Mouse (Mus musculus): ENCODE results near the gene Slc2a3. TPM values are rescaled to one million over a fixed set of nuclear protein-coding genes. Genes with fewer than 3 reads are reported as not detected.

The Slc2a3 gene
- polyA plus RNA-seq, 1 experiment from 2014 or later = 9.3 TPM

- no peak overlapping the region for H3K9ac ChIP-seq
- no peaks in the 10 kb centered on the region for H3K36me3 ChIP-seq (ENCODE audit: poor library complexity, severe bottlenecking)
- H3K9me3 ChIP-seq (replicated peaks) = no peaks in the 10 kb centered on the region
- no peak overlapping the region for H3K27ac ChIP-seq
- H3K27me3 ChIP-seq = no peaks in the 10 kb centered on the region
- no peak for ATAC-seq
- 89% methylated on average over 5 of the region's 5 CpGs for WGBS
- no peak overlapping the region for H3K4me3 ChIP-seq
- H3K4me1 ChIP-seq = no peaks in the 10 kb centered on the region
- H3K4me2 ChIP-seq = no peak overlapping the region
Measured at GRCm38 (mm10) chr6:122690082-122690481, 111.4 kb downstream of the Slc2a3 start.

DNA sequence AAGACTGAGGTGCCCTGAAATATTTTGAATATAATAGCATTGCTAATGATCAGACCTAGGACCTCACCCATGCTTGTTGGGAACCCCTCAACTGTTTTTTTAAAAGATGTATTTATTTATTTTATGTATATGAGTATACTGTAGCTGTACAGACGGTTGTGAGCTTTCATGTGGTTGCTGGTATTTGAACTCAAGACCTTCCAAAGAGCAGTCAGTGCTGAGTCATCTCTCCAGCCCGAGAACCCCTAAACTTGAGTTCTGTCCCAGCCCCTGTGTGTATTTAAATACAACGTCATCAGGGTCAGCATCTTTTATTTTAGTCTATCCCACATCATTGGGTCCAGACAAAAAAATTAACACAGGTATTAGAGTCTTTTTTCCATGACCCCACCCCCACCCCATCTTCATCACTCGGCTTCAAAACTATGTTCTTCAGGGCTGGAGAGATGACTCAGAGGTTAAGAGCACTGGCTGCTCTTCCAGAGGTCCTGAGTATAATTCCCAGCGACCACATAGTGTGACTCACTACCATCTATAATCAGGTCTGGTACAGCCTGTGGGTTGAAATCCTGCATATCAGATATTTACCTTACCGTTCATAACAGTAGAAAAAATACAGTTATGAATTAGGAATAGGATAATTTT, 111.9 kb downstream of the Slc2a3 start:
- no peak overlapping the region for H3K4me3 ChIP-seq
- no peaks in the 10 kb centered on the region for H3K36me3 ChIP-seq (ENCODE audit: poor library complexity, severe bottlenecking)
- no peak for ATAC-seq
- H3K9me3 ChIP-seq (replicated peaks) = no peaks in the 10 kb centered on the region
- H3K4me2 ChIP-seq = no peak overlapping the region
- no peak overlapping the region for H3K27ac ChIP-seq
- no peaks in the 10 kb centered on the region for H3K4me1 ChIP-seq
- H3K9ac ChIP-seq = no peak overlapping the region
- 85% methylated on average over 6 of the region's 6 CpGs for WGBS
- no peaks in the 10 kb centered on the region for H3K27me3 ChIP-seq

- H3K9ac ChIP-seq = no peak overlapping the region
- no peaks in the 10 kb centered on the region for H3K4me1 ChIP-seq
- H3K27ac ChIP-seq = no peak overlapping the region
- H3K4me2 ChIP-seq = no peak overlapping the region
- H3K4me3 ChIP-seq = no peak overlapping the region
- H3K36me3 ChIP-seq (ENCODE audit: poor library complexity, severe bottlenecking) = no peaks in the 10 kb centered on the region
- ATAC-seq = no peak
- 91% methylated on average over 13 of the region's 13 CpGs for WGBS
- no peaks in the 10 kb centered on the region for H3K9me3 ChIP-seq (replicated peaks)
- no peaks in the 10 kb centered on the region for H3K27me3 ChIP-seq
Measured at GRCm38 (mm10) chr6:122686709-122687108, 114.7 kb downstream of the Slc2a3 start.

DNA sequence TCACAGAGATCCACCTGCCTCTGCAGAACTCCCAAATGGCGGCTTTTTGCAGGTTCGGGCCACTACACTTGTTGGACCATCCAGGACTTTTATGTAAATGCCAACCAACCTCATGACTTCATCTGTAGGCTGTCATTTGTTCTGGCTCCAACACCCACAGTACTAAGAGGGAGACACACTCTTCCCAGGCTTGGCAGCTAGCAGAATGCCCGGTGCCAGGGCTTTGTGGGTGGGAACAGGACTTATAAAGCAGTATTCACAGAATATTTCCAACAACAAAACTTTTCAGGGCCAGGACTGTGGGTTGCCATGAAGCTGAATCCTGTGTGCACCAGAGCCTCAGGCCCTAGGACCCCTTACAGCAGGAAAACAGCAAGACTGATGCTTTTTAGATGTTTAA, 118.8 kb downstream of the Slc2a3 start:
- no peak overlapping the region for H3K4me2 ChIP-seq
- no peaks in the 10 kb centered on the region for H3K36me3 ChIP-seq (ENCODE audit: poor library complexity, severe bottlenecking)
- H3K4me1 ChIP-seq = no peaks in the 10 kb centered on the region
- no peaks in the 10 kb centered on the region for H3K27me3 ChIP-seq
- no peak overlapping the region for H3K27ac ChIP-seq
- no peak overlapping the region for H3K4me3 ChIP-seq
- no peak for ATAC-seq
- WGBS = 77% methylated on average over 3 of the region's 3 CpGs
- H3K9ac ChIP-seq = no peak overlapping the region
- H3K9me3 ChIP-seq (replicated peaks) = no peaks in the 10 kb centered on the region

Small RNA genes within 50 kb of the gene (microRNA-seq; reads per million reads assigned to microRNA genes)
- gene Mir7231 = not detected

Other genes starting within 250 kb of the Slc2a3 start
- 0.12 and 0.21 TPM in 2 replicates for gene Aicda, start 247.8 kb downstream of the Slc2a3 start, polyA plus RNA-seq (2015; fragmentation: Nextera tagmentation; extraction: Ambion mirVana)
- gene Apobec1, start 199.2 kb downstream of the Slc2a3 start, polyA plus RNA-seq (2015; fragmentation: Nextera tagmentation; extraction: Ambion mirVana) = 2.9 and 3.8 TPM in 2 replicates
- not detected in 2 replicates for gene Gdf3, start 191.6 kb downstream of the Slc2a3 start, polyA plus RNA-seq (2015; fragmentation: Nextera tagmentation; extraction: Ambion mirVana)
- not detected in 2 replicates for gene Dppa3, start 175.2 kb downstream of the Slc2a3 start, polyA plus RNA-seq (2015; fragmentation: Nextera tagmentation; extraction: Ambion mirVana)
- 0.18 and 0.23 TPM in 2 replicates for gene Nanog, start 94.2 kb downstream of the Slc2a3 start, polyA plus RNA-seq (2015; fragmentation: Nextera tagmentation; extraction: Ambion mirVana)
- 4.4 and 4.5 TPM in 2 replicates for gene Foxj2, start 18.3 kb upstream of the Slc2a3 start, polyA plus RNA-seq (2015; fragmentation: Nextera tagmentation; extraction: Ambion mirVana)
- 0.58 and 0.89 TPM in 2 replicates for gene C3ar1, start 54.5 kb upstream of the Slc2a3 start, polyA plus RNA-seq (2015; fragmentation: Nextera tagmentation; extraction: Ambion mirVana)
- 85.5 and 86.7 TPM in 2 replicates for gene Necap1, start 72.8 kb upstream of the Slc2a3 start, polyA plus RNA-seq (2015; fragmentation: Nextera tagmentation; extraction: Ambion mirVana)
- 0.52 and 0.55 TPM in 2 replicates for gene Clec4a1, start 120.2 kb upstream of the Slc2a3 start, polyA plus RNA-seq (2015; fragmentation: Nextera tagmentation; extraction: Ambion mirVana)
- 0.58 TPM in 1 of 2 replicates, not detected in the other for gene Clec4a3, start 150.9 kb upstream of the Slc2a3 start, polyA plus RNA-seq (2015; fragmentation: Nextera tagmentation; extraction: Ambion mirVana)
- gene Clec4a4, start 188.7 kb upstream of the Slc2a3 start, polyA plus RNA-seq (2015; fragmentation: Nextera tagmentation; extraction: Ambion mirVana) = not detected in 2 replicates
- not detected in 2 replicates for gene Clec4b1, start 248.3 kb upstream of the Slc2a3 start, polyA plus RNA-seq (2015; fragmentation: Nextera tagmentation; extraction: Ambion mirVana)